Mouse (Mus musculus) midbrain, embryonic 10.5 days (tissue): Measurements from ENCODE around the gene Idh2. TPM values are rescaled to one million over a fixed set of nuclear protein-coding genes. Genes with fewer than 3 reads are reported as not detected.

Source experiments
- DNase-seq: peaks from one replicate; pipeline ENCODE4 v3.0.0-alpha.2; 2017; ENCODE audit warnings: low spot score
- H3K27ac ChIP-seq: fragments of 300-500 bp; sonication (generic); replicated peaks from 2 replicates; pipeline ENCODE4 v1.5.1; 2016; ENCODE audit warnings: mild to moderate bottlenecking
- H3K27me3 ChIP-seq: fragments of 300-500 bp; sonication (generic); 2 replicates; pipeline ENCODE4 v1.6.1; 2016; ENCODE audit warnings: low read depth, mild to moderate bottlenecking; ENCODE audit not compliant: poor library complexity, severe bottlenecking
- H3K36me3 ChIP-seq: fragments of 300-500 bp; sonication (generic); 2 replicates; pipeline ENCODE4 v1.6.1; 2016; ENCODE audit warnings: mild to moderate bottlenecking, moderate library complexity
- H3K4me1 ChIP-seq: fragments of 300-500 bp; sonication (generic); 2 replicates; pipeline ENCODE4 v1.6.1; 2016
- H3K4me3 ChIP-seq: fragments of 300-500 bp; sonication (generic); 2 replicates; pipeline ENCODE4 v1.5.1; 2016; ENCODE audit warnings: mild to moderate bottlenecking, moderate library complexity
- H3K9me3 ChIP-seq: fragments of 300-500 bp; sonication (generic); replicated peaks from 2 replicates; pipeline ENCODE4 v1.6.1; 2016; ENCODE audit warnings: mild to moderate bottlenecking
- WGBS: fragments of 180-500 bp; shearing (Covaris S2); methylation state at CpG from one replicate; pipeline ENCODE4 v1.1.7; 2016; 5-methylcytosine and 5-hydroxymethylcytosine counted together
- polyA plus RNA-seq: library from polyadenylated mRNA; unstranded; fragments of >200 nt; fragmentation: Nextera tagmentation; extraction: Ambion mirVana; gene quantifications from 2 replicates; pipeline ENCODE4 v1.2.1, GENCODE M21; 2016

Gene Idh2
- polyA plus RNA-seq, 1 experiment from 2014 or later: 429 TPM

- Histone ChIP-seq H3K36me3 (peaks cover 26% of the 10 kb centered on the region), H3K9me3 (no peaks in the 10 kb centered on the region), H3K4me1 (peaks cover 52% of the 10 kb centered on the region), H3K27ac (peak overlapping the region; percentile 95), H3K27me3 (peaks cover 6% of the 10 kb centered on the region; the same call in 1 of the 2 replicates), H3K4me3 (peak overlapping the region; percentile 80)
- under 1% methylated on average over 52 of the region's 52 CpGs for WGBS
- peak; percentile 80 for DNase-seq
Observed at GRCm38 (mm10) chr7:80114451-80115223, 555 bp downstream of the Idh2 start.

GRCm38 (mm10) chr7:80113989-80114388, 1.2 kb downstream of the Idh2 start:
- WGBS: 12% methylated on average over 10 of the region's 10 CpGs
- peak; percentile 43 for DNase-seq
- peak overlapping the region; percentile 95 for H3K27ac ChIP-seq
- H3K27me3 ChIP-seq: peaks cover 6% of the 10 kb centered on the region; the same call in 1 of the 2 replicates
- H3K36me3 ChIP-seq: peaks cover 33% of the 10 kb centered on the region
- H3K4me3 ChIP-seq: peak overlapping the region; percentile 80
- no peaks in the 10 kb centered on the region for H3K9me3 ChIP-seq
- peaks cover 54% of the 10 kb centered on the region for H3K4me1 ChIP-seq

GRCm38 (mm10) chr7:80111066-80112045, 3.8 kb downstream of the Idh2 start:
- Histone ChIP-seq H3K36me3 (peaks cover 59% of the 10 kb centered on the region), H3K27me3 (peaks cover 2% of the 10 kb centered on the region; the same call in 1 of the 2 replicates), H3K4me3 (no peak overlapping the region), H3K4me1 (peaks cover 54% of the 10 kb centered on the region), H3K9me3 (0 out of 2 replicates have a peak, but pooled peaks cover 3% of the 10 kb centered on the region), H3K27ac (no peak overlapping the region)
- no peak for DNase-seq
- WGBS: 93% methylated on average over 9 of the region's 9 CpGs

GRCm38 (mm10) chr7:80106441-80106840, 8.8 kb downstream of the Idh2 start:
- Histone ChIP-seq H3K4me3 (no peak overlapping the region), H3K27me3 (no peaks in the 10 kb centered on the region), H3K27ac (no peak overlapping the region), H3K4me1 (peaks cover 12% of the 10 kb centered on the region), H3K9me3 (0 out of 2 replicates have a peak, but pooled peaks cover 3% of the 10 kb centered on the region), H3K36me3 (peaks cover 81% of the 10 kb centered on the region)
- DNase-seq: no peak
- 88% methylated on average over 1 of the region's 1 CpGs for WGBS

- H3K4me3 ChIP-seq: no peak overlapping the region
- no peak for DNase-seq
- H3K27me3 ChIP-seq: no peaks in the 10 kb centered on the region
- H3K9me3 ChIP-seq: 0 out of 2 replicates have a peak, but pooled peaks cover 3% of the 10 kb centered on the region
- H3K27ac ChIP-seq: no peak overlapping the region
- WGBS: 90% methylated on average over 4 of the region's 4 CpGs
- H3K36me3 ChIP-seq: peaks cover 81% of the 10 kb centered on the region
- H3K4me1 ChIP-seq: peaks cover 6% of the 10 kb centered on the region; the same call in 1 of the 2 replicates
Observed at GRCm38 (mm10) chr7:80105637-80106390, 9.4 kb downstream of the Idh2 start.

- DNase-seq: no peak
- Histone ChIP-seq H3K27me3 (no peaks in the 10 kb centered on the region), H3K9me3 (0 out of 2 replicates have a peak, but pooled peaks cover 3% of the 10 kb centered on the region), H3K36me3 (peaks cover 82% of the 10 kb centered on the region), H3K4me1 (no peaks in the 10 kb centered on the region), H3K27ac (no peak overlapping the region), H3K4me3 (no peak overlapping the region)
- WGBS: 94% methylated on average over 3 of the region's 3 CpGs
Observed at GRCm38 (mm10) chr7:80103335-80103734, 11.9 kb downstream of the Idh2 start.

GRCm38 (mm10) chr7:80098389-80098976, 16.7 kb downstream of the Idh2 start:
- no peaks in the 10 kb centered on the region for H3K27me3 ChIP-seq
- WGBS: 95% methylated on average over 13 of the region's 13 CpGs
- no peak for DNase-seq
- no peaks in the 10 kb centered on the region for H3K9me3 ChIP-seq
- H3K4me3 ChIP-seq: no peak overlapping the region
- H3K27ac ChIP-seq: no peak overlapping the region
- peaks cover 100% of the 10 kb centered on the region for H3K36me3 ChIP-seq
- H3K4me1 ChIP-seq: no peaks in the 10 kb centered on the region

GRCm38 (mm10) chr7:80095598-80096309, 19.4 kb downstream of the Idh2 start:
- Histone ChIP-seq H3K27me3 (no peaks in the 10 kb centered on the region), H3K4me1 (no peaks in the 10 kb centered on the region; the same call in 1 of the 2 replicates), H3K9me3 (no peaks in the 10 kb centered on the region), H3K36me3 (peaks cover 100% of the 10 kb centered on the region), H3K27ac (no peak overlapping the region), H3K4me3 (no peak overlapping the region)
- DNase-seq: no peak
- 92% methylated on average over 20 of the region's 20 CpGs for WGBS

- Histone ChIP-seq H3K4me1 (no peaks in the 10 kb centered on the region; the same call in 1 of the 2 replicates), H3K36me3 (peaks cover 100% of the 10 kb centered on the region), H3K9me3 (no peaks in the 10 kb centered on the region), H3K27ac (no peak overlapping the region), H3K4me3 (no peak overlapping the region), H3K27me3 (no peaks in the 10 kb centered on the region)
- no peak for DNase-seq
- 87% methylated on average over 5 of the region's 5 CpGs for whole genome bisulfite sequencing
Observed at GRCm38 (mm10) chr7:80094481-80094880, 20.7 kb downstream of the Idh2 start.

- Histone ChIP-seq H3K4me1 (no peaks in the 10 kb centered on the region; the same call in 1 of the 2 replicates), H3K36me3 (peaks cover 99% of the 10 kb centered on the region), H3K27ac (no peak overlapping the region), H3K9me3 (no peaks in the 10 kb centered on the region), H3K27me3 (no peaks in the 10 kb centered on the region), H3K4me3 (no peak overlapping the region)
- DNase-seq: no peak
- 93% methylated on average over 9 of the region's 9 CpGs for WGBS
Observed at GRCm38 (mm10) chr7:80092351-80093046, 22.7 kb downstream of the Idh2 start.

GRCm38 (mm10) chr7:80091866-80092210, 23.4 kb downstream of the Idh2 start:
- Histone ChIP-seq H3K27ac (no peak overlapping the region), H3K36me3 (peaks cover 99% of the 10 kb centered on the region), H3K27me3 (no peaks in the 10 kb centered on the region), H3K4me3 (no peak overlapping the region), H3K4me1 (no peaks in the 10 kb centered on the region; the same call in 1 of the 2 replicates), H3K9me3 (no peaks in the 10 kb centered on the region)
- 88% methylated on average over 4 of the region's 4 CpGs for WGBS
- DNase-seq: no peak
